Mouse (Mus musculus) embryo, embryonic 10.5 days (tissue): ENCODE data around the gene Dppa4.
"Not testable (repeated sequence)": the region's sequence is repeated elsewhere in the genome, so short reads cannot be mapped to it uniquely, and the experiment has no call there.

Source experiments
- DNase-seq: peaks from one replicate; pipeline ENCODE4 v3.0.0-alpha.2; 2015; ENCODE audit warnings: low spot score

The Dppa4 gene

GRCm38 (mm10) chr16:48283517-48283916, at the start of gene Dppa4:
Gene Dppa4 (plus strand): TSS chr16:48283733.
- no peak for DNase-seq

GRCm38 (mm10) chr16:48234999-48235398, 48.5 kb upstream of the Dppa4 start:
- no peak for DNase-seq

- DNase-seq = no peak
Observed at GRCm38 (mm10) chr16:48237676-48238075, 45.9 kb upstream of the Dppa4 start.

GRCm38 (mm10) chr16:48247044-48247661, 36.4 kb upstream of the Dppa4 start:
- DNase-seq = no peak

- DNase-seq = no peak
Observed at GRCm38 (mm10) chr16:48252824-48253223, 30.7 kb upstream of the Dppa4 start.

- no peak for DNase-seq
Observed at GRCm38 (mm10) chr16:48254584-48254983, 28.9 kb upstream of the Dppa4 start.

- no peak for DNase-seq
Observed at GRCm38 (mm10) chr16:48259519-48259918, 24.0 kb upstream of the Dppa4 start.

- no peak for DNase-seq
Observed at GRCm38 (mm10) chr16:48262901-48263300, 20.6 kb upstream of the Dppa4 start.

GRCm38 (mm10) chr16:48265856-48266255, 17.7 kb upstream of the Dppa4 start:
- no peak for DNase-seq

- no peak for DNase-seq
Observed at GRCm38 (mm10) chr16:48276940-48277339, 6.6 kb upstream of the Dppa4 start.

- no peak for DNase-seq
Observed at GRCm38 (mm10) chr16:48280883-48281282, 2.6 kb upstream of the Dppa4 start.

- no peak for DNase-seq
Observed at GRCm38 (mm10) chr16:48282801-48283200, 732 bp upstream of the Dppa4 start.

GRCm38 (mm10) chr16:48285517-48285916, 2.0 kb downstream of the Dppa4 start:
- DNase-seq = no peak

- DNase-seq = no peak
Observed at GRCm38 (mm10) chr16:48297384-48298136, 14.0 kb downstream of the Dppa4 start.

GRCm38 (mm10) chr16:48299884-48300283, 16.4 kb downstream of the Dppa4 start:
- DNase-seq = no peak

- no peak for DNase-seq
Observed at GRCm38 (mm10) chr16:48303509-48303908, 20.0 kb downstream of the Dppa4 start, which contains the start of gene Dppa2. Gene Dppa2 (plus strand): TSS chr16:48303908.

- peak; percentile 24 for DNase-seq
Observed at GRCm38 (mm10) chr16:48303983-48304382, 20.4 kb downstream of the Dppa4 start.

GRCm38 (mm10) chr16:48308916-48309315, 25.4 kb downstream of the Dppa4 start:
- DNase-seq = not testable (repeated sequence)

- DNase-seq = no peak
Observed at GRCm38 (mm10) chr16:48309912-48310630, 26.5 kb downstream of the Dppa4 start.

- no peak for DNase-seq
Observed at GRCm38 (mm10) chr16:48315294-48315693, 31.8 kb downstream of the Dppa4 start.

- no peak for DNase-seq
Observed at GRCm38 (mm10) chr16:48320781-48321180, 37.2 kb downstream of the Dppa4 start.

GRCm38 (mm10) chr16:48323133-48323532, 39.6 kb downstream of the Dppa4 start:
- DNase-seq = no peak
